Mouse (Mus musculus): ENCODE data around the gene Lifr. TPM values are rescaled to one million over a fixed set of nuclear protein-coding genes. Genes with fewer than 3 reads are reported as not detected.

The Lifr gene
- polyA plus RNA-seq, 1 experiment from 2014 or later, result 24.9 TPM

DNA sequence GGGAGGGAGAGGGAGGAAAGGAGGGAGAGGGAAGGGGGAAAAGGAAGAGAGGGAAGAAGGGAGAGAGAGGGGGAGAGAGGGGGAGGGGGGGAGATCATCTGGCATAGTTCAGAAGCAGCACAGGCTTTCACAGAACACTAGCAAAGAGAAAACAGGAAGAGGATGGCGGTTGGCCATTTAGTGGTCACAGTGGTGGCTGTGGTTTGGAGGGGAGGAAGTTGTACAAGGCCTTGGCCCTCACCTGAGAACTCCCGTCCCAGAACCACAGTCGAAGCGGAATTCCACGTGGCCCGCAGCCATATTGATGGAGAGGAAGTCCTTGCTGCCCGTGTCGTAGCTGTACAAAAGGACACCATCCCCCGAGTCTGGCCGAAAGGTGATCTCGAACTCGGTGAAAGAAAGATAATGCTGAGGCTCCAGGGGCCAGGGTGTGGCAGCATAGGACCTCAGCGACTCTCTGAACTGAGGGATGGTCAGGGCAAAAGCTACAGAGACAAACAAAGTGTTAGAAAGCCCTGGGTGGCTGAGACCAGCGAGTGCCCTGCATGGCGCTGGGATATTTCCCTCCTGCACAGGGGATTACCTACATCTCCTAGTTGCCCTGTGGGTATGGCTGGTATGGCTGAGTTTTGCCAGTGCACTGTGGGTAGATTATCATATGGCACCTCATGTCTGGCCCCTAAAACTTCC is 151.9 kb downstream of the Lifr start:
- no peaks in the 10 kb centered on the region for H3K36me3 ChIP-seq (ENCODE audit: control insufficient read depth, insufficient read depth, low read length)
- no peak overlapping the region for H3K4me3 ChIP-seq (ENCODE audit: low read depth, low read length)
- WGBS, result 81% methylated on average over 15 of the region's 15 CpGs
- no peaks in the 10 kb centered on the region for H3K9me3 ChIP-seq (ENCODE audit: control insufficient read depth, low read length)
- H3K27ac ChIP-seq (ENCODE audit: low read depth, low read length), result no peak overlapping the region
- DNase-seq (ENCODE audit: low spot score), result no peak
- H3K9ac ChIP-seq (ENCODE audit: low read depth, low read length), result no peak overlapping the region
- no peaks in the 10 kb centered on the region for H3K27me3 ChIP-seq (ENCODE audit: control insufficient read depth, insufficient read depth, low read length)
- ATAC-seq (ENCODE audit: low FRiP score), result no peak
- H3K4me1 ChIP-seq (replicated peaks; ENCODE audit: control insufficient read depth, insufficient read depth, low read length), result no peaks in the 10 kb centered on the region
- no peak overlapping the region for H3K4me2 ChIP-seq (replicated peaks; ENCODE audit: low read depth, low read length)

Other genes with a start within 250 kb of the Lifr start
- 0.63 and 1.1 TPM in 2 replicates for gene Osmr, start 215.6 kb upstream of the Lifr start, polyA plus RNA-seq (2014; fragmentation: Nextera tagmentation; extraction: Ambion mirVana)

All from hindbrain, embryonic 11.5 days (tissue).